Mouse (Mus musculus) naive thymus-derived CD4-positive, alpha-beta T cell, adult 5 months (primary cell): ENCODE results near the gene Shank1. TPM values are rescaled to one million over a fixed set of nuclear protein-coding genes. Genes with fewer than 3 reads are reported as not detected.

Source experiments
- polyA plus RNA-seq: library from polyadenylated mRNA; unstranded; fragments of 100-300 nt; shearing (Covaris generic); gene quantifications from one replicate; pipeline ENCODE4 v1.2.1, GENCODE M21; 2017

The Shank1 gene
- polyA plus RNA-seq, result 0.09 TPM

GRCm38 (mm10) chr7:44309475-44310284, at the start of gene Shank1:
TSS of gene Shank1 (plus strand) at chr7:44310253.

GRCm38 (mm10) chr7:44261147-44261546, 48.9 kb upstream of the Shank1 start, which contains the start of gene Gm15517:
TSS of gene Gm15517 (plus strand) at chr7:44261447.

GRCm38 (mm10) chr7:44306516-44307240, 3.4 kb upstream of the Shank1 start, which contains the start of gene Clec11a:
TSS of gene Clec11a (minus strand) at chr7:44306902.

GRCm38 (mm10) chr7:44383980-44384715, 74.1 kb downstream of the Shank1 start, which contains the start of gene Syt3:
TSS of gene Syt3 (plus strand) at chr7:44384102.

GRCm38 (mm10) chr7:44385720-44386119, 75.7 kb downstream of the Shank1 start, which contains the start of gene 1700008O03Rik:
TSS of gene 1700008O03Rik (minus strand) at chr7:44385820.

Other genes starting within 250 kb of the Shank1 start
- gene Klk1b21, start 207.9 kb upstream of the Shank1 start, polyA plus RNA-seq, result not detected
- gene Klk1b22, start 197.6 kb upstream of the Shank1 start, polyA plus RNA-seq, result not detected
- not detected for gene Klk1b16, start 173.5 kb upstream of the Shank1 start, polyA plus RNA-seq
- gene Klk1b24, start 122.0 kb upstream of the Shank1 start, polyA plus RNA-seq, result not detected
- gene Klk1b3, start 112.1 kb upstream of the Shank1 start, polyA plus RNA-seq, result not detected
- not detected for gene Klk1b4, start 102.8 kb upstream of the Shank1 start, polyA plus RNA-seq
- not detected for gene Klk1b5, start 94.3 kb upstream of the Shank1 start, polyA plus RNA-seq
- not detected for gene Klk1, start 84.9 kb upstream of the Shank1 start, polyA plus RNA-seq
- not detected for gene Gm36864, start 74.1 kb upstream of the Shank1 start, polyA plus RNA-seq
- gene 1700028J19Rik, start 63.6 kb upstream of the Shank1 start, polyA plus RNA-seq, result 1.1 TPM
- 266 TPM for gene 2410002F23Rik, start 63.5 kb upstream of the Shank1 start, polyA plus RNA-seq
- not detected for gene Acp4, start 52.9 kb upstream of the Shank1 start, polyA plus RNA-seq
- not detected for gene Gm15517, start 48.8 kb upstream of the Shank1 start, polyA plus RNA-seq
- gene Clec11a, start 3.4 kb upstream of the Shank1 start, polyA plus RNA-seq, result 0.46 TPM
- gene Syt3, start 73.8 kb downstream of the Shank1 start, polyA plus RNA-seq, result 0.49 TPM
- 0.66 TPM for gene 1700008O03Rik, start 75.6 kb downstream of the Shank1 start, polyA plus RNA-seq
- not detected for gene Lrrc4b, start 118.8 kb downstream of the Shank1 start, polyA plus RNA-seq
- gene Aspdh, start 155.1 kb downstream of the Shank1 start, polyA plus RNA-seq, result not detected
- 69.6 TPM for gene Josd2, start 157.7 kb downstream of the Shank1 start, polyA plus RNA-seq
- 180 TPM for gene Emc10, start 186.3 kb downstream of the Shank1 start, polyA plus RNA-seq
- 3.1 TPM for gene Fam71e1, start 186.3 kb downstream of the Shank1 start, polyA plus RNA-seq
- gene Mybpc2, start 214.4 kb downstream of the Shank1 start, polyA plus RNA-seq, result not detected
- not detected for gene Spib, start 221.8 kb downstream of the Shank1 start, polyA plus RNA-seq
- gene Pold1, start 238.6 kb downstream of the Shank1 start, polyA plus RNA-seq, result 59.9 TPM
- 222 TPM for gene Nr1h2, start 243.7 kb downstream of the Shank1 start, polyA plus RNA-seq